Mouse (Mus musculus) lung, adult 2 months (tissue): ENCODE results near the gene Ptprcap. TPM values are rescaled to one million over a fixed set of nuclear protein-coding genes. Genes with fewer than 3 reads are reported as not detected.
A peak's percentile ranks its signal among the peaks of the same experiment; 100 is the strongest.

ENCODE experiments used
- DNase-seq: peaks from one replicate; pipeline ENCODE4 v3.0.0; 2022
- H3K4me1 ChIP-seq: fragments of 200-500 bp; 2 replicates; pipeline ENCODE4 v1.6.1; 2011; ENCODE audit warnings: low read length; ENCODE audit not compliant: control insufficient read depth, insufficient read depth
- H3K4me3 ChIP-seq: fragments of 200-500 bp; replicated peaks from 2 replicates; pipeline ENCODE3; 2011; ENCODE audit warnings: low read depth, mild to moderate bottlenecking, control low read depth, low read length; ENCODE audit errors: extremely low read depth
- CTCF ChIP-seq: fragments of 200-500 bp; IDR thresholded peaks from 2 replicates; pipeline ENCODE4 v1.5.1; 2011; ENCODE audit warnings: mild to moderate bottlenecking, low read length, control low read depth; ENCODE audit not compliant: insufficient read depth
- POLR2A ChIP-seq: fragments of 200-500 bp; IDR thresholded peaks from 2 replicates; pipeline ENCODE4 v1.6.1; 2011; ENCODE audit warnings: low read depth, mild to moderate bottlenecking, control low read depth, low read length, borderline replicate concordance; ENCODE audit errors: extremely low read depth
- WGBS: fragments of 180-500 bp; shearing (Covaris S2); methylation state at CpG from one replicate; pipeline ENCODE4 v1.1.7; 2018; 5-methylcytosine and 5-hydroxymethylcytosine counted together
- polyA plus RNA-seq: library from polyadenylated mRNA; depleted of rRNA; stranded (reverse); fragments of >200 nt; gene quantifications from 2 replicates; pipeline ENCODE4 v1.2.3, GENCODE M21; 2012

Ptprcap gene
- polyA plus RNA-seq, 1 experiment: 55.0 TPM

DNA sequence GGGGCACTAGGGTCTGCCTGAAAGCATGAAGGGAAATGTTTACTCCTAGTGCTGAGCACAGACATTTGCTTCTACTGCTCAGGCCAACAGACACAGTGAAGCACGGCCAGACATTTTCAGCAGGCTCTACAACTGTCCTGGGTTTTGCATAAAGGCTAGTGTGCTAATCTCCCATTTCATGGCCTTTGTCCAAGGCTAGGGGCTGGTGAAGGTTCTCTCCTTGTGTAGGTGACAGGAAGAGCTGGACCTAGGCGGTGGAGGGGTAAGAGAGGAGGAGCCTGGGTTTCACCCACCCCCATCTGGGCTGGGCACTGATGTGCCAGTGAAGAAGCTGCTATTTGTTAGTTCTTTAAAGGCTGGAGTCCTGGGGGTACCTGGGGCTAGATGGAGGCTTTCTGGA lies 11.3 kb downstream of the Ptprcap start:
- DNase-seq: no peak
- peaks cover 5% of the 10 kb centered on the region; the same call in 1 of the 2 replicates for H3K4me1 ChIP-seq
- 82% methylated on average over 2 of the region's 2 CpGs for WGBS
- no peak for TF ChIP-seq POLR2A
- H3K4me3 ChIP-seq: no peak overlapping the region

DNA sequence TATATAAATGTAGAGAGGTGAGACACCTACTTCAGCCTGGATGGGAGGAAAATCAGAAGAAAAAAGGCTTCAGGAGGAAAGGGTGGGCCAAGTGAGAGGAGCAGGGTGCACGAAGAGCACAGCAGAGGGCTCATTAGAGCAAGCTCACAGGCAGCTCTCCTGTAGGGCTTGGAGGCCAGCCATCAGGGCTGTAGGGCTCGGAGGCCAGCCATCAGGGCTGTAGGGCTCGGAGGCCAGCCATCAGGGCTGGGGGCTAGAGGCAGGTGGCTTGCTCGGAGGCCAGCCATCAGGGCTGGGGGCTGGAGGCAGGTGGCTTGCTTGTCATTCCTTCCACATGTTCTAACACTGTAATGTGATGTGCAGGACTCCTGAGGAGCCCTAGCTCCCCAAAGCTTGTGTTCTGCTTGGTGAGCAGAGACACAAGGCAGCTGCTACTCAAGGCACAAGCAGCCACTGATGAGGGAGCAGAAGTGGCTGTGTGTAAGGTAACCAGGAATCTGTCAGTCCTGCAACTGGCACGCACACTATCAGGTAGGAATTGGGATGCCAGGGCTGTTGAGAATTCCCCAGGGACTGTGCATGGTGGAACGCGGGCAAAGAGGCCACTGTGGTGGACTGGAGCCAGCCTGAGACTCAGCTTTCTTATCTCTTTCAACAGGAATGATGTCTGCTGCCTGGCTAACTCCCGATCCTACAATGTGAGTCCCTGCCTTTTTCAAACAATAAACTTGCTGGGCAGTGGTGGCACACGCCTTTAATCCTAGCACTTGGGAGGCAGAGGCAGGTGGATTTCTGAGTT lies 13.5 kb downstream of the Ptprcap start:
- TF ChIP-seq POLR2A (no peak), CTCF (no peak)
- no peak overlapping the region for H3K4me3 ChIP-seq
- H3K4me1 ChIP-seq: peaks cover 9% of the 10 kb centered on the region
- no peak for DNase-seq
- 68% methylated on average over 9 of the region's 9 CpGs for WGBS

DNA sequence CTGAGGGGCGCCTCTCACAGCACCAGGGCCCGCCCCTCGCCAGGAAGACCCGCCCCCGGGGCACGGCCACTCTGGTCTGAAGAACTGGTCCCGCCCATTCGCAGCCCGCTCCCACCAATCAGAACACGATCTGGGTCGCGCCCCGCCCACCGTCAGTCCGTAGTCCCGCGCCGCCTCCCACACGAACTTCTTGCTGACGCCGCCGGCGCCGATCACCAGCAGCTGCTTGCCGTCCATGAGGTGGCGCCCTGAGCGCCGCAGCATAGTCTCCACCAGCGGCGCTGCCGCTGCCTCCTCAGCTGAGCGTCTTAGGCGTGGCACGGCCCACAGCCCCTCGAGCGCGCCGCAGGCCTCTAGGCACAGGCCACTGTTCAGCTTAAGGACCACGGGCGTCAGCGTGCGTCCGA lies 16.0 kb downstream of the Ptprcap start:
- Histone ChIP-seq H3K4me1 (peaks cover 5% of the 10 kb centered on the region), H3K4me3 (peak overlapping the region; percentile 63)
- DNase-seq: peak; percentile 99
- TF ChIP-seq CTCF (peak; percentile 61), POLR2A (peak; percentile 96)
- WGBS: under 1% methylated on average over 43 of the region's 43 CpGs

DNA sequence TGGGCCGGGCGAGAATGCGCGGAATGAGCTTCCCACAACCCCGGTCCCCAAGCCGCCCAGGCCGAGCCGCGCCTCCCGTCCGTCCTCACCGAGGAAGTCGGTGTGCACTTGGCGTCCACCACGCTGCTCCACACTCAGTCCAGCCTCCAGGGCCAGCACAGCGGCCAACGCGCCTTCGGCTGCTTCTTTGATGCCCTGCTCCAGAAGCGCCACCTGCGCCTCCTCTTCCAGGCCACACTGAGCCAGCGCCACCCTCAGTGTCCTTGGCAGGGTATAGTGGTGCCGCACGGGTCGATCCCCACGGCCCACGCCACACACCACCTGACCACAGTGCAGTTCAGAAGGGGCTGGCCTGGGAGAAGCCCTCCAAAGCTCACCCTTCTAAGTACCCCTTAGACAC lies 16.4 kb downstream of the Ptprcap start:
- no peak for TF ChIP-seq CTCF
- no peak for TF ChIP-seq POLR2A
- Histone ChIP-seq H3K4me3 (peak overlapping the region; percentile 63), H3K4me1 (peaks cover 5% of the 10 kb centered on the region)
- DNase-seq: no peak
- 3% methylated on average over 27 of the region's 27 CpGs for WGBS

DNA sequence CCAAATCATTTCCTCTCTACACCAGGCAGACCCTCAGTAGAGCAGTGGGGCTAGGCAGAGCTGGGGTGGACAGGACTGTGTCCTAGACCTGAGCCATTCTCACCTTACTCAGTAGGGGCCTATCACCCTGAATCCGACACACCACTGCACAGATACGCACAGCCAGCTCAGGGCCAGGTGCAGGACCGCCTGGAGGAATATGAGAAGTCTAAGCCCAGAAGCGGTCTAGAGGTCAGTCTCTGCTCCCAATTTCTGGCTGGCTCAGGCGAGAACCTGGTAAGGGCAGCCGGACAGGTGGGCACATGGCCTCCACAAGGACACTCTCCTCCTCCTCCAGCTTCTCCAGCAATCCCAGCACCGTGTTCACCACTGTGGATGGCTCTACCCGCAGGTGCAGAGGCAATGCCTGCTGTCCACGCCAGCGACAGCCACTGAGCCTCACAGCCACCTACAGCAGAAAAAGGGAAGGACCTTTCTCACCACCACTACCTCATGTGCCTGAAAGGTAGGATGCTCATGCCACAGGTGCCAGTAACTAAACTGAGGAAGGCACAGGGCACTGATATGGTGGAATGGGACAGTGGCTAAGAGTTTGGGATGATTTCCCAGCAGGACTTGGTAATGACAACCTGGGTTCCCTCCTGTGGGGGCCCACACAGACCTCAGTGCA lies 17.5 kb downstream of the Ptprcap start:
- no peak for DNase-seq
- no peak for TF ChIP-seq POLR2A
- no peak for TF ChIP-seq CTCF
- no peak overlapping the region for H3K4me3 ChIP-seq
- H3K4me1 ChIP-seq: peaks cover 5% of the 10 kb centered on the region
- 92% methylated on average over 10 of the region's 10 CpGs for WGBS

DNA sequence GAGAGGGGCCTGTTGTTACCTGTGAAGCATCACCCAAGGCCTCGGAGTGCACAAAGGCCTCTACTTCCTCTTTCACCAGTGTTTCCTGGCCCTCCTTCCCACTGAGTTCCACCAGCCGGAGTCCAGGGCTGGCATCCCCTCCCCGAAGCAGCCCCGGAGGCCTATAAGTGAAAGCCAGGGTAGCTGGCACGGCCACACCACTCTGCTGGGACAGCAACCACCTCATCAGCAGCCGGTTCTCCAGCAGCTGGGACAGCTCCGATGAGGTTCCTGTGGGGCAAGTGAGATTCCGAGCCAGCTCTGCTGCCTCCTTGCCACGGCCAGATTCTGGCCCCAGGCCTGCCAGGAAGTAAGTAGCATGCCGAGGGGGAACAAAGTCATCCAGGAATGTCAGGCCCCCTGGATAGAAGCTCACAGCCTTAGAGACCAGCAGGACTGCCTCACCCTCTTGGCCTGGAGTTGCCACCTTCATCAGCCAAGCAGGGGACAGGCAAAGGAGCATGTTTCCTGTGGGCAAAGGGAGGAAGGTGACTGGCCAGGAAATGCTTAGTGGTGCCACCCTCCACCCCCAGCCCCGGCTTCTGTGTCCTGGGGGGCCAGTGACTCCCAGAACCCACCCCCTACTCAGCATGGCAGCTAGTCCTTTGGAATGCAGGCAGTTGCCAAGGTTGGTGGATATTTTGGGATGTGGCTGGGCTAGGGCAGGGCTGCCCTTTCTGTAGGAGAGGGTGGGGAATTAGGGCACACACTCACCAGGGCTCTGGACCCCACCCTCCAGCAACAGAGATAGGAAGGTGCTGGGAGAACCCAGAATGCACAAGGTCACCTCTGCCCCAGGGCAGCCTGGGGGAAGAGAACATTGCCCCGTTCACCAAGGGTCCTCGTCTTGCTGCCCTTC lies 18.2 kb downstream of the Ptprcap start:
- no peak for DNase-seq
- Histone ChIP-seq H3K4me1 (peaks cover 5% of the 10 kb centered on the region), H3K4me3 (no peak overlapping the region)
- WGBS: 41% methylated on average over 13 of the region's 13 CpGs
- no peak for TF ChIP-seq CTCF
- no peak for TF ChIP-seq POLR2A

DNA sequence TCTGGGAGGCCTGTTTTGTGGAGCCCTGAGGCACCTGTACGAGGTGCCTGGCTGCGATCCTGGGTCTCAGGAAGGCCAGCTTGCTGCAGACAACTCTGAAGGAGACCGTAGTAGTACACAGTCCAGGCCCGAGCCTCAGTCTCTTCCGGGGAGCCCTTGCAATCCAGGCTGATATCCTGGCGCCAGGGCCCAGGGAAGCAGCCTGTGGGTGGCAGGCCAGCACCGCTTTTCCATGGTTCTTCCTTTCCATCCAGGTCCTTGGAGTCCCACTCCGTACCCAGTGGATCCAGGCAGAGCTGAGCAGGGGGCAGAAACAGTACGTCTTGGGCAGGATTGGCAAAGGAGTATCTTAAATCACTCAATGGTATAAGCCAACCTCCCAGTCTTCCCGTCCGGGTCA lies 19.5 kb downstream of the Ptprcap start:
- peaks cover 5% of the 10 kb centered on the region for H3K4me1 ChIP-seq
- no peak overlapping the region for H3K4me3 ChIP-seq
- 79% methylated on average over 11 of the region's 11 CpGs for WGBS
- no peak for DNase-seq
- TF ChIP-seq CTCF (no peak), POLR2A (no peak)

DNA sequence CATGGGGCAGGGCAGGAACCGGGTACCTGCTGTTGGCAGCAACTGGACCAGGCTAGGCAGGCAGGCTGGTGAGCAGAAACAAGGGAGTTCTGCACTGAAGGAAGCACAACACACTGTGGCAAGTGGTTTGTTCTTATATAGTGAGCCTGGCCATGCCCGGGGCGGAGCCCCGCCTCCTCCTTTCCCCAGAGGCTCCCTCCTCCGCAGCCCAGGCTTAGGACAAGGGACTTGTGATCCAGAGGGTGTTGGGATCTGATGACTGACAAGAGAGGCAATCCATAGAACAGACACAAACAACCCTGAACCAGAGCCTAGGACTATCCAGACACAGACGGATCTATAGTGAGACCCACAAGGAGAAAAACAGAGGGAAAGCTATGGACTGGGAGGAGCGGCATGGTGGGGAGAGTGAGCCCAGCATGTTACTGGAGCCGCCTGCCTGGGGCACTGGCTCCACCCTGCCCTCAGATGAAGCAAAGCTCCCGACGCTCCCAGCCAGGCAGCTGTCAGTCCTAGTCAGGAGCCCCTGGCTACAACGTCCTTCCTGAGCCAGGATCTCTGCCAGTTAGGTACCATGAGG lies 22.1 kb downstream of the Ptprcap start, which contains the start of gene Carns1:
Gene Carns1 (minus strand): TSS at position 112 of the 580 bp plus-strand sequence.
- no peak for DNase-seq
- H3K4me3 ChIP-seq: no peak within 1 kb of the TSS
- no peaks in the 10 kb centered on the region; the same call in 1 of the 2 replicates for H3K4me1 ChIP-seq
- WGBS: 24% methylated on average over 11 of the region's 11 CpGs
- TF ChIP-seq POLR2A (no peak), CTCF (no peak)

DNA sequence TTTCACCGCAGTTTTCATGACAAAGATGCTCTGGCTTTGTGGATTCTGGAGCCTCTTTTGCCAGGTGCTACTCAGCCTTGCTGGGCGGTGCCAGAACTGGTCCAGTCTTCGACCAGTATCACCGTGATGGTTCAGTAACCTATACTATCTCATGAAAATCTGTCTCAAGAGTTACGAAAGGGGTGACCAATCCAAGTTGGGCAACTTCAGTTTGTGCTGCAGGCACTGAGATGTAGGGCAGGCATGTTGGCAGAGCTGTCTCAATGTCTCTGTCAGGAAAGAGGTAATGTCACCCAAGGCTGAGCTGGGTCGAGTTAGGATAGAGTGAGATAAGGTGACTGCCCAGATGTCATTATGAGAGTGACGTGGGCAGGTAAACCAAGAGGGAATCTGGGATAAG lies 27.0 kb downstream of the Ptprcap start:
- no peak for DNase-seq
- WGBS: 86% methylated on average over 7 of the region's 7 CpGs
- TF ChIP-seq CTCF (no peak), POLR2A (no peak)
- peaks cover 6% of the 10 kb centered on the region; the same call in 1 of the 2 replicates for H3K4me1 ChIP-seq
- H3K4me3 ChIP-seq: no peak overlapping the region
